Mouse (Mus musculus) forebrain, postnatal 0 days (tissue): ENCODE data around the gene Apc2. TPM values are rescaled to one million over a fixed set of nuclear protein-coding genes. Genes with fewer than 3 reads are reported as not detected.

Experiments used
- ATAC-seq: fragments of 200-750 bp; cut with Nextera tagmentation; 2 replicates; pipeline ENCODE4 v1.8.0; 2017; ENCODE audit warnings: mild to moderate bottlenecking, moderate library complexity
- DNase-seq: peaks from one replicate; pipeline ENCODE4 v3.0.0-alpha.2; 2015
- H3K27ac ChIP-seq: fragments of 300-500 bp; sonication (generic); 2 replicates; pipeline ENCODE4 v1.5.1; 2014; ENCODE audit warnings: low read depth, mild to moderate bottlenecking, antibody characterized with exemption, low read length, moderate library complexity, mixed read lengths
- H3K27me3 ChIP-seq: fragments of 300-500 bp; sonication (generic); 2 replicates; pipeline ENCODE4 v1.6.1; 2014; ENCODE audit warnings: mild to moderate bottlenecking, low read length, mixed read lengths; ENCODE audit not compliant: insufficient read depth
- H3K36me3 ChIP-seq: fragments of 300-500 bp; sonication (generic); 2 replicates; pipeline ENCODE4 v1.6.1; 2014; ENCODE audit warnings: mild to moderate bottlenecking, moderate library complexity; ENCODE audit not compliant: insufficient read depth
- H3K4me1 ChIP-seq: fragments of 300-500 bp; sonication (generic); 2 replicates; pipeline ENCODE4 v1.6.1; 2014; ENCODE audit warnings: antibody characterized with exemption; ENCODE audit not compliant: insufficient read depth
- H3K4me2 ChIP-seq: fragments of 300-500 bp; sonication (generic); 2 replicates; pipeline ENCODE4 v1.6.1; 2014; ENCODE audit warnings: low read depth, mild to moderate bottlenecking, moderate library complexity
- H3K4me3 ChIP-seq: fragments of 300-500 bp; sonication (generic); 2 replicates; pipeline ENCODE4 v1.5.1; 2014; ENCODE audit warnings: low read depth, low read length, mixed read lengths
- H3K9ac ChIP-seq: fragments of 300-500 bp; sonication (generic); 2 replicates; pipeline ENCODE4 v1.6.1; 2014; ENCODE audit warnings: mild to moderate bottlenecking
- H3K9me3 ChIP-seq: fragments of 300-500 bp; sonication (generic); 2 replicates; pipeline ENCODE4 v1.6.1; 2016; ENCODE audit warnings: low read length
- CTCF ChIP-seq: sonication (generic); IDR thresholded peaks from 2 replicates; pipeline ENCODE4 v1.5.1; 2016; ENCODE audit warnings: antibody characterized with exemption, control low read depth, low read depth
- WGBS: fragments of 180-500 bp; shearing (Covaris S2); extraction: QIAGEN DNeasy Blood & Tissue Kit; methylation state at CpG from one replicate; pipeline ENCODE4 v1.1.7; 2014; 5-methylcytosine and 5-hydroxymethylcytosine counted together
- polyA plus RNA-seq: library from polyadenylated mRNA; unstranded; fragments of >200 nt; fragmentation: Nextera tagmentation; extraction: Ambion mirVana; gene quantifications from 2 replicates; pipeline ENCODE4 v1.2.1, GENCODE M21; 2015
- total RNA-seq: library from RNA; depleted of rRNA; stranded (reverse); fragments of >200 nt; gene quantifications from 2 replicates; pipeline ENCODE4 v1.2.3, GENCODE M21; 2014

Apc2 gene
- total and polyA plus RNA-seq, 2 experiments from 2014 or later = 112 to 328 TPM

- Histone ChIP-seq H3K36me3 (peaks cover 36% of the 10 kb centered on the region), H3K27ac (peak overlapping the region; percentile 99), H3K9ac (peak overlapping the region; percentile 99), H3K4me2 (peak overlapping the region; percentile 89), H3K4me1 (peaks cover 44% of the 10 kb centered on the region), H3K4me3 (peak overlapping the region; percentile 68), H3K9me3 (no peaks in the 10 kb centered on the region), H3K27me3 (no peaks in the 10 kb centered on the region)
- WGBS = 10% methylated on average over 11 of the region's 11 CpGs
- ATAC-seq (peak; percentile 83), DNase-seq (peak; percentile 92)
- peak; percentile 14; the same call in 1 of the 2 replicates for TF ChIP-seq CTCF
Measured at GRCm38 (mm10) chr10:80300672-80301181, 5.0 kb downstream of the Apc2 start.

GRCm38 (mm10) chr10:80301256-80302081 lies 5.7 kb downstream of the Apc2 start:
- H3K27me3 ChIP-seq = no peaks in the 10 kb centered on the region
- peak overlapping the region; percentile 99 for H3K27ac ChIP-seq
- peaks cover 43% of the 10 kb centered on the region for H3K36me3 ChIP-seq
- peak overlapping the region; percentile 99 for H3K9ac ChIP-seq
- TF ChIP-seq CTCF = peak; percentile 4; the same call in 1 of the 2 replicates
- WGBS = 61% methylated on average over 10 of the region's 10 CpGs
- ATAC-seq = no peak
- peak overlapping the region; percentile 89 for H3K4me2 ChIP-seq
- H3K4me1 ChIP-seq = peaks cover 42% of the 10 kb centered on the region
- no peak for DNase-seq
- peak overlapping the region; percentile 68 for H3K4me3 ChIP-seq
- no peaks in the 10 kb centered on the region for H3K9me3 ChIP-seq

- H3K27me3 ChIP-seq = no peaks in the 10 kb centered on the region
- H3K9me3 ChIP-seq = no peaks in the 10 kb centered on the region
- peak overlapping the region; percentile 68 for H3K4me3 ChIP-seq
- ATAC-seq (no peak), DNase-seq (no peak)
- H3K9ac ChIP-seq = peak overlapping the region; percentile 99
- TF ChIP-seq CTCF = no peak
- H3K4me2 ChIP-seq = peak overlapping the region; percentile 89
- peaks cover 36% of the 10 kb centered on the region for H3K4me1 ChIP-seq
- H3K36me3 ChIP-seq = peaks cover 49% of the 10 kb centered on the region
- WGBS = 59% methylated on average over 5 of the region's 5 CpGs
- H3K27ac ChIP-seq = peak overlapping the region; percentile 99
Measured at GRCm38 (mm10) chr10:80302082-80302355, 6.2 kb downstream of the Apc2 start.

- Histone ChIP-seq H3K4me2 (peak overlapping the region; percentile 89), H3K9ac (peak overlapping the region; percentile 99), H3K9me3 (no peaks in the 10 kb centered on the region), H3K4me3 (peak overlapping the region; percentile 68), H3K36me3 (peaks cover 53% of the 10 kb centered on the region), H3K27me3 (no peaks in the 10 kb centered on the region), H3K27ac (peak overlapping the region; percentile 99), H3K4me1 (peaks cover 32% of the 10 kb centered on the region)
- 20% methylated on average over 9 of the region's 9 CpGs for WGBS
- DNase-seq (peak; percentile 66), ATAC-seq (peak; percentile 5; the same call in 1 of the 2 replicates)
- TF ChIP-seq CTCF = no peak
Measured at GRCm38 (mm10) chr10:80302471-80302881, 6.7 kb downstream of the Apc2 start.

GRCm38 (mm10) chr10:80304458-80304857 lies 8.7 kb downstream of the Apc2 start:
- TF ChIP-seq CTCF = no peak
- H3K36me3 ChIP-seq = peaks cover 73% of the 10 kb centered on the region
- 0 out of 2 replicates have a peak overlapping the region, but pooled peaks have one; percentile 3 for H3K4me2 ChIP-seq
- no peak overlapping the region for H3K9ac ChIP-seq
- no peaks in the 10 kb centered on the region for H3K27me3 ChIP-seq
- H3K4me1 ChIP-seq = peaks cover 20% of the 10 kb centered on the region
- H3K9me3 ChIP-seq = no peaks in the 10 kb centered on the region
- ATAC-seq = no peak
- no peak overlapping the region for H3K4me3 ChIP-seq
- WGBS = 60% methylated on average over 12 of the region's 12 CpGs
- no peak for DNase-seq
- no peak overlapping the region for H3K27ac ChIP-seq

GRCm38 (mm10) chr10:80304862-80305261 lies 9.1 kb downstream of the Apc2 start:
- Histone ChIP-seq H3K9ac (no peak overlapping the region), H3K27me3 (no peaks in the 10 kb centered on the region), H3K4me2 (0 out of 2 replicates have a peak overlapping the region, but pooled peaks have one; percentile 3), H3K27ac (no peak overlapping the region), H3K4me1 (peaks cover 20% of the 10 kb centered on the region), H3K36me3 (peaks cover 77% of the 10 kb centered on the region), H3K4me3 (no peak overlapping the region), H3K9me3 (no peaks in the 10 kb centered on the region)
- TF ChIP-seq CTCF = no peak
- ATAC-seq = no peak
- DNase-seq = no peak
- 42% methylated on average over 25 of the region's 25 CpGs for WGBS

GRCm38 (mm10) chr10:80311560-80311959 lies 15.8 kb downstream of the Apc2 start:
- H3K4me3 ChIP-seq = no peak overlapping the region
- no peak overlapping the region for H3K9ac ChIP-seq
- peaks cover 98% of the 10 kb centered on the region for H3K36me3 ChIP-seq
- no peak overlapping the region for H3K4me2 ChIP-seq
- no peak overlapping the region for H3K27ac ChIP-seq
- WGBS = 88% methylated on average over 16 of the region's 16 CpGs
- ATAC-seq (no peak), DNase-seq (no peak)
- no peaks in the 10 kb centered on the region for H3K27me3 ChIP-seq
- TF ChIP-seq CTCF = no peak
- no peaks in the 10 kb centered on the region for H3K4me1 ChIP-seq
- no peaks in the 10 kb centered on the region for H3K9me3 ChIP-seq
